Mouse (Mus musculus): ENCODE data around the gene Fggy.

GRCm38 (mm10) chr4:95784146-95784895 is 227.0 kb downstream of the Fggy start:
- TF ChIP-seq CTCF (IDR thresholded peaks at IDR 0.05; ENCODE audit: low read depth, low read length) (no peak), POLR2A (IDR thresholded peaks at IDR 0.05; ENCODE audit: extremely low read depth, insufficient read depth, low read length) (no peak)
